Mouse (Mus musculus) CD4-positive, CD25-positive, alpha-beta regulatory T cell, adult 2 months (primary cell): ENCODE data around the gene Olfr612.
"Not testable (repeated sequence)": the region's sequence is repeated elsewhere in the genome, so short reads cannot be mapped to it uniquely, and the experiment has no call there.

Source experiments
- DNase-seq: peaks from one replicate; pipeline ENCODE4 v3.0.0-alpha.2; 2012; ENCODE audit warnings: low read depth, low spot score

Olfr612 gene

GRCm38 (mm10) chr7:103542617-103543016, at the start of gene Olfr612:
TSS of gene Olfr612 (minus strand) at chr7:103542717.
- DNase-seq = not testable (repeated sequence)

GRCm38 (mm10) chr7:103589803-103590202, 47.3 kb upstream of the Olfr612 start, which contains the start of gene Olfr618:
TSS of gene Olfr618 (plus strand) at chr7:103590103.
- no peak for DNase-seq

GRCm38 (mm10) chr7:103572761-103573160, 30.2 kb upstream of the Olfr612 start, which contains the start of gene Olfr617:
TSS of gene Olfr617 (plus strand) at chr7:103573061.
- no peak for DNase-seq

- DNase-seq = no peak
Measured at GRCm38 (mm10) chr7:103569043-103569442, 26.5 kb upstream of the Olfr612 start, which contains the start of gene Olfr616. TSS of gene Olfr616 (minus strand) at chr7:103569143.

GRCm38 (mm10) chr7:103555779-103556178, 13.3 kb upstream of the Olfr612 start, which contains the start of gene Olfr615:
TSS of gene Olfr615 (plus strand) at chr7:103556079.
- no peak for DNase-seq

- no peak for DNase-seq
Measured at GRCm38 (mm10) chr7:103547774-103548173, 5.3 kb upstream of the Olfr612 start, which contains the start of gene Olfr613. TSS of gene Olfr613 (plus strand) at chr7:103548074.

- DNase-seq = not testable (repeated sequence)
Measured at GRCm38 (mm10) chr7:103520746-103521145, 21.8 kb downstream of the Olfr612 start, which contains the start of gene Olfr611. TSS of gene Olfr611 (minus strand) at chr7:103520846.

GRCm38 (mm10) chr7:103512022-103512421, 30.5 kb downstream of the Olfr612 start, which contains the start of gene Olfr610:
TSS of gene Olfr610 (minus strand) at chr7:103512122.
- DNase-seq = no peak

- DNase-seq = no peak
Measured at GRCm38 (mm10) chr7:103497962-103498361, 44.6 kb downstream of the Olfr612 start, which contains the start of gene Olfr609. TSS of gene Olfr609 (minus strand) at chr7:103498062.
